Mouse (Mus musculus) 3134 (cell line): Measurements from ENCODE around the gene Uck2.

Experiments used
- DNase-seq: peaks from one replicate; pipeline ENCODE4 v3.0.0-alpha.2; 2011; ENCODE audit warnings: low spot score; ENCODE audit not compliant: insufficient read length; ENCODE audit errors: extremely low read depth

The Uck2 gene

DNA sequence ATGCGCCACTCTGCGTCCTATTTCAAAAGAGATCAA, at the start of gene Uck2:
Gene Uck2, minus strand, starts transcription at position 1 of the 36 bp plus-strand sequence.
- DNase-seq, result no peak

DNA sequence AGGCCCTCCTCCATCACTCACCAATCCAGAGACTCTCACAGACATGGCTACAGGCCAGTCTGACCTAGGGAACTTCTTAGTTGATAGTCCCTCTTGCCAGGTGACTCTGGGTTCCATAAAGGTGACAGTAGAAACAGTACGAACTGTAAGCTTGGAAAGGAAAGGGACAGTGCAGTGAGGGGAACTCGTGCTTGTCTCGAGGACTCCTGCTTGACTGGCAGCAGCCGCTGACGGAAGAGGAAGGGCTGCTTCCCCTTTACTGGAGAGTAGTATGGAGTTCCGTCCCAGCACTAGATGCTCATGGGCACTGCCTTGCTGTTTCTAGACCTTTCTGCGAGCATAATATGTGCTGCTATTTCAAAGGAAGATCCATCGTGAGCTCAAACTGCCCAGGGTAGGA, 46.0 kb upstream of the Uck2 start:
- no peak for DNase-seq

DNA sequence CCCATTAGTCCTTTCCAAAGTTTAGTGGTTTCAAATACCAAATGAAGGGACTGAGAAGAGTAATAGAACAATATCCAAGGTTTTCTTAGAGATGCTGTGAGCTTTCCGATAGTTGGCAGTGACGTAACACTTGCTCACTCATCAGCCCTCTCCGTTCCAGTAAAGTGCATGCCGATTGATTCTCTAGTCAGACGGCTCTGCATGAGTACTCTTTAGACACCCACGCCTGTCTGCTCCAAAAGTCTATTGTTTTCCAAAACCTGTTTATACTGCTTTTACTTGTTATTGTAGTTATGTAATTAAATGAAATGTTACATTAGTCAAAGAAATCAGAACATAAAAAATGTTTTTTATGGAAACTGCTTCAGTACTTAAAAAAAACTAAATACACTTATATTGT, 43.7 kb upstream of the Uck2 start:
- no peak for DNase-seq

DNA sequence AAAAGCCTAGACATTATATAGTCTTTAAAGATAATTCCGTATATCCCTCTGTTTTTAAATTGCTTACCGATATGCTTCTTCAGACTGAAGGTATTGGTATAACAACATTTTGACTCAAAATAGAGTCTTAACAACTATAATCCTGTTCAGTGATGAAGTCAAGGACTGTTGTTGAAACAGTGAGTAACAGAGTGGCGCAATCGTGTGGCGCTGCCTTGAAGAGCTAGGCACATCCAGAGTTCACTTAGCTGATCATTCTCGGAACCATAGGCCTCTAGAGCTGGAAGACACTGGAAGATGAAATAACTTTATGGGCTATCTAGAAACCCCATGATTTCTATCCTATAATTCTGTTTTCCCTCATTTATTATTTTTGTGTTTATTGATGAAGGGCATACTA, 36.6 kb upstream of the Uck2 start:
- DNase-seq, result no peak

DNA sequence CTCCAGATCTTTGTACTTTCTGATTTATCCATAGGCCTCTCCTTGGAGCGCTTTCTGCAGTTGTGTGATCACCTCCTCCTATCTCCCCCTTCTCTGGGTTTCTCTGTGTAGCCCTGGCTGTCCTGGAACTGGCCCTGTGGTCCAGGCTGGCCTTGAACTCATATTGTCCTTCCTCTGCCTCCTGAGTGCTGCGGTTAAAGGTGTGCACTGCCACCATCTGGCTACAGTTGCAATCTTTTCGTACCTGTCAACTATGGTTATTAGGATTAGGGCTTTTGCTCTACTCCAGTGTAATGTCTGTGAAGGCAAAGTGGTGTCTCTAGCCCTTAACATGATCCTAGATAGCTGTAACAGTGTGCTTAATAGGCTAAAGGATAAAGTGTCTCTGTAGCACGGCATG, 28.1 kb upstream of the Uck2 start:
- no peak for DNase-seq

DNA sequence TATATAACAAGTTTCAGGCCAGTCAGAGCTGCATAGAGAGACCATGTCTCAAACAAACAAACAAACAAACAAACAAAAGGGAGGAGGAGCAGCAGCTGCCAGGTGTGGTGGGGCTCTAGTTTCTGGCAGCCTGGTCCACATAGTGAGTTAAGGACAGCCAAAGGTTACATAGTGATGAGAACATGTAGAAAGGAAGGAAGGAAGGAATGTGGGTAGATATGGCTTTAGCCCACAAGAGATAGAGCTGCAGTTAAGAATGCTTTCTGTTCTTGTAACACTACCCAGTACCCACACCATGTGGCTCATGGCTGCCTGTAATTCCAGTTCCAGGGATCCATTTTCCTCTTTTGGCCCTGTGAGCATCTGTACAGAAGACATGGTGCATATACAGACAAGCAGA, 27.2 kb upstream of the Uck2 start:
- no peak for DNase-seq

DNA sequence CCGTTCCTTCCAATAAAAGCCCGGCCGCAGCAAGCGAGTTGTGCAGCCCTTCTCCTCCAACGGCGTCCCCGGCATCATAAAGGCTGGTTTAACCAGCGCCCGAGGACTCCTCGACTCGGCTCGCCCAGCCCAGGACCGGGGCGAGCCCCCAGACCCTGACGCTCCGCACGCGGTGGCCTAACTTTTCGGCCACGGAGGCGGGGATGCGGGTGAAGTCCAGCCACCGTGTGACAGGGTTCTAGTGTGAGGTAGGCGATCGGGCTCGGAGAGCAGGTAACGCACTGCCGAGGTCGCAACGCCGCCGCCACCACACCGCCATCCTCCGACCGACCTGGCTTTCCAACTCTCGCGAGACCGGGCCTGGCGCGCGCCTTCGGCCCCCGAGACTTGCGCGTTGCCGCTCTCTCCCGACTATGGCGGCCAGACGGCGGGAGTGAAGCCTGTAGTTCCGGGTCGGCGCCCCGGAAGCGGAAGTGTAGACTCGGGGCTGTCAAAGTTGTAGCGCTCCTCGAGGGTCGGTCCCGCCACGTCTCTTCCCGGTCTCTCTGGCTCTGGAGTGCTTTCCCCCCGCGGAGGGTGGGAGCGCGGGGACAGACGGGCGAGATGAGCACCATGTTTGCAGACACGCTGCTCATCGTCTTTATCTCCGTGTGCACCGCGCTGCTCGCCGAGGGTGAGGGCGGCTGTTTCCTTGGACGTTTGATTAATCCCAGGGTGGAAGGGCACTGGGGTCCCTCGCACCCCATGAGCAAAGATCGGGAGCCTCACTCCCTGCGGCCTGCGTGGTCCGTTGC, 23.3 kb upstream of the Uck2 start, which contains the start of gene Tmco1:
Gene Tmco1, plus strand, starts transcription at position 118 of the 794 bp plus-strand sequence.
- peak; percentile 95 for DNase-seq

DNA sequence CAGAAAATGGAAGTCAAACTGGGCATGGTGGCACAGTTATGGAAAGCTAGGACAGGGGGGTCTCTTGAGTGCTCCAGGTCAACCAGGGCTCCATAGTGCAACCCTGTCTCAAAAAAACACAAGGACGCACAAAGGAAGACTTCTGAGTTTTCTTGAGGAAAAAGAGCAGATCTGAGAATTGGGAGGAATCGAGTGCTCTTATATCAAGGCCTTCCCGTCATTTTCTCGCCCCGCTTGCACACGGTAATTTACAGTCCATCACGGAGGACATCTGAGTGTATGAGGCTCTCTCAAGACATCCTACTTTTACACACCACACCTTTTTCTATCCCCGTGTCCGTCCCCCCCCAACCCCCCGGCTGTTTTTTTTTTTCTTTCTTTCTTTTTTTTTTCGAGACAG, 22.6 kb upstream of the Uck2 start:
- DNase-seq, result no peak

DNA sequence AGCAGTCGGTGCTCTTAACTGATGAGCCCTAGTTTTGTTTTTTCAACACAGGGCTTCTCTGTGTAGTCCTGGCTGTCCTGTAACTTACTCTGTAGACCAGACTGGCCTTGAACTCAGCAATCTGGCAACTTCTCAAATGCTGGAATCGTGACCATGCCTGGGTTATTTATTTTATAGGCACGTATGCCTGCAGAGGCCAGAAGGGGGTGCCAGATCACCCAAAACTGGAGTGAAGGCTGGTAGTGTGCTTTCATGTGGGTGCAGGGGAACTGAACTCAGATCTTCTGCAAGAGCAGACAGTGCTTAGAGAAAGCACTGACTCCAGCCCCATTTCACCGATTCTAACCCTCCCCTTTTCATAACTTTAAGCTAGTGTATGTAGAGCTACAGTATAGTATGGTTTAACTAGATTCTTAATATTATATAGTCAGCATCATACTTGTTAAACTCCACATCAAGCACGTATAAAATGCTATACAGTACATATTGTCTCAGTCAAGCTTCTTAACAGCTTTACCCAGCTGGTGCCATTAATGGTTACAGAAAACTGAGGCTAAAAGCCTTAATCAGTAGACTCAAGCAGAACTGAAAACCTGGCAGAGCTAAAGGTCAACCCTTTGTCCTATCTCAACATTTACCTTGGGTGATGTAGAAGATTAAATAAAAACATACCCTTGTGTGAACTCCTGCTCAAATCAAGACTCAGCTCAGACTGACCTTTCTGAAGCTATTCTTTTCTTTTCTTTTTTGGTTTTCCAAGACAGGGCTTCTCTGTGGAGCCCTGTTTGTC, 21.5 kb upstream of the Uck2 start:
- DNase-seq, result peak; percentile 54

DNA sequence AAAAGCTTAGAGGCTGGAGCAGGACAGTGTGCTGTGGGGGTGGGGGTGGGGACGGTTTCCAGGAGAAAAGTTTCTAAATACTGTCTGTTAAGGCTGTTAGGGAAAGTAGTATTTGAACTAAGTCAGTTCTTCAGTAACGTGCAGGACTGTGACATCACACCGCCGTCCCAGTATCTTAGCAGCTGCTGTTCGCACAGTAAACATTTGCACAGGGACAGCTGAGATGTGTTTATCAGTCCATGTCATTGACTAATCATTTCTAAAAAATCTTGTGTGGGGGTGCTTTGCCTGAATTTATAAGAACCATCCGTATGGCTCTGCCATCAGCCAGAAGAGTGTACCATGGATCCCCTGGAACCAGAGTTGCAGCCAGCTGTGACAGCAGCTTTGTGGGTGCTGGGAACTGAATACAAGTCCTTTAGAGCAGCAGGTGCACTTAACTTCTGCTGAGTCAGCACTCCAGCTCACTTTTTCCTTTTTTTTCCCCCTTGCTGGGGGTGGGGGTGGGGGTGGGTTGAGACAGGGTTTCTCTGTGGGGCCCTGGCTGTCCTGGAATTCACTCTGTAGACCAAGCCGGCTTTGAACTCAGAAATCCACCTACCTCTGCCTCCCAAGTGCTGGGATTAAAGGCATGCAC, 20.5 kb upstream of the Uck2 start:
- no peak for DNase-seq

DNA sequence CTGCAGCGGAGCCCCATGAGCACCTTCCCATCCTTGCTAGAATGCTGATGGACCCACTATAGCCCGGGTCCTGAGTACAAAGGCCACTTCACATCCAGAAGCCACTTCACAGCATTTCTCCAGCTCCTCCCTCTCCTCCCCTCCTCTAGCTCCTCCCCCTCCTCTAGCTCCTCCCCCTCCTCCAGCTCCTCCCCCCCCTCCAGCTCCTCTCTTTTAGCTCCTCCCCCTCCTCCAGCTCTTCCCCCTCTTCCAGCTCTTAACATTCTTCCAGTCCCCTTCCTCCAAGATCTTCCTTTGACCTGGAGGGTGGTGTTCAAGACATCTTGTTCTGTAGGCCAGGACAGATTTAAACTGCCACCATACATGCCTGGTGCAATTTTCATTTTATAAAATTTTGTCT, 15.0 kb upstream of the Uck2 start:
- DNase-seq, result no peak

DNA sequence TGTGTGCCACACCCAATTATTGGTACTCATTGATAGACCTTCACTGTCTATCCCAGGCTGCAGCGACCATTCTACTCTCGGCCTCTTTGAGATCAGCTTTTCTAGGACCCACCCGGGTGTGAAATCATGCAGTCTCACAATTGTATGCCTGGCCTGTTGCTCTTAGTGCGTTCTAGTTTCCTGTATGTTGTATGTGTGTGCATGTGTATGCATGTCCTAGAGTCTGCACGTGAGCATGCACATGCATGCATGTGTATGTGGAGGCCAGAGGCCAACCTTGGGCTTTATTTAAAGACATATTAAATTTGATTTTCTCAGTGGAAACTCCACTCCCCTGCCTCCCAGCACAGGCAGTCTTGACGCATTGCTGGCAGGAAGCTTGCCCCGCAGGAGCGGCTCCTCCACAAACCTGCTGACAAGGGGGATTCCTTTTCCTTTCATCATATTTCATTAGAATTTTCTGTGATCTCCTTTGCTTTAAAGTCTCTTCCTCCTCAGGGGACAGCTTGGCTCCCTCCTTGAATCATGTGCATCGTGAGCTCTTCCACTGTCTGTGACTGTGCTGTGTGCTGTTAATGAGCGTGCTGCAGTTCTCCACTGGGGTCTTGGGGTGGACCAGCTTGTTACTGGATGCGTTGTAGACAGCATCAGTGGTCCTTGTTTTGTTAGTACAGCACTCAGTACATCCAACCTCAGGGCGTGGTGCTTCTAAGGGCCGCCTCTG, 10.7 kb upstream of the Uck2 start:
- DNase-seq, result no peak

DNA sequence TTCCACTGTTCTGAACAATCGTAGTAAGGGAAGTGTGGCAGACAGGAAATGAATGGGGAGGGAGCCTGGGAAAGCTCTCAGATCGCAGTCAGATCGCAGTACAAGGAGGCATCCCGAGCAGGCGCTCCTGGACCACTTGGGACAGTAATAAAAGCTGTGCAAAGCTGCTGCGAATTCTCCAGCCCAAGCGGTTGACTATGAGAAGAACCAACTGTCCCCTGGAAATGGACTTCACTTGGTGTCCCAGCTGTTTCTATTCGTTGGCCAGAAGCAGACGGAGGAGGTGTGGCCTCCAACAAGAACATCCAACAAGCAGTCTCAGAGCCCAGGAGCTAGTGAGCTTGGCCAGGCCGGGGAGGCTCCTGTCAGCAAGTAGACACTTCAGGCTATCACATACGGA, 7.3 kb upstream of the Uck2 start:
- DNase-seq, result no peak

DNA sequence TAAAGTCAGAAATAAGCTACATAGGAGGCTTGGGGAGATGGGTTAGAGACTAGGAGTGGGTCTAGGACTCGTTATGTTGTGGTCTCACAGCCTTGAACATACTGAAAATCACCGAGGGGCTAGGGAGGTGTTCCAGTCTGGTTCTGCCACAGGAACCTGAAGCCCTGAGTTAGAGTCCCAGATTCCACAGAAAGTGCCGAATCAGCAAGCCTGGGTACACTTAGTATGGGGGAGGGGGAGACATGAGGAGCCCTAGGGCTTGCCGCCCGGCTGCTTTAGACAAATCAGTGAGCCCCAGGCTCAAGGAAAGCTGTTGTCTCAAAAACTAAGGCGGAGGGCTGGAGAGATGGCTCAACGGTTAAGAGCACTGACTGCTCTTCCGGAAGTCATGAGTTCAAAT, 6.5 kb upstream of the Uck2 start:
- DNase-seq, result no peak

DNA sequence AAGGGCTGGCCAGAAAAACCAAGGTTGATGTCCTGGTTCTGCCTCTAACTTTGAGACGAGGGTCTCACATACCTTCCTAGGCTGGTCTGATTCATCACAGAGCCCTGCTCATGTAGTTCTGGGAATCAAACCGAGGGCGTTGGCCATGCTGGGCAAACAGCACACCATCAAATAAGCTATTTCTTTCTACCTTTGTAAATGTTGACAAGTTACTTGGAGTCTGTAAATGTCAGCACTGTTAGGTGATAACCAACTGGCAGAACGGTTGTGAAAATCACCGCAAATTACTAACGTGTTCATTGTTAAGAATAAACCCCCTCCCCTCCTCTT, 5.1 kb upstream of the Uck2 start:
- DNase-seq, result no peak

DNA sequence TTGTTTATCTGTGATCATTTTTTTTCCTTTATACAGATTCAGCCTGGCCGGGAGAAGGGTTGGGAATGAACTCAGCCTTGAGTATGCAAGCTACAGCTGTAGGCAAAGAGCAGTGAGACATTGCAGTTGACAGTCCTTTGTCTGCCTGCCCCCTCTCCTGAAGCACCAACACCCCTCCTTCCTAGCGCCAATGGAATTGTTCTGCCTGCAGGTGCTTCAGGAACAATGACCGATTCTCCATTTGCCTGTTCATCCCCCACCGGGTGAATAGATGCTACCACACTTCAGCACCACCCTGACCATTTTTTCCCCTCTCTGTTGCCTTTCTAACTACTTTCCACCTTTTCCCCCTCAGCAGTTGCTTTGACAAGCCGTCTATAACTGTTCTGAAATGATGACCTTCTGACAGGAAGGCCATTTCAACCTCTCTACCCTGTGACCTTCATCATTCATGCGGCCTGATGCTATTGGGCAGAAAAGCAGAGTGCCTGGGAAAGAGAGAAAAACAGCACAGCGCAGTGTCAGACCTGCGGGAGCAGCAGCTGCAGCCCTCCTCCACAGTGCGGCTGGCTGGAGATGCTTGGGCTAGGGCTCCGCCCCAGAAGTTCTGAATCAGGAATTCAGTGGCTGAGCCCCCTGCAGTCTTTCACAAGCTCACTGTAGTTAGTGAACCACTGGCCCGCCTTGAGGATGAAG, 4.6 kb upstream of the Uck2 start:
- DNase-seq, result no peak

DNA sequence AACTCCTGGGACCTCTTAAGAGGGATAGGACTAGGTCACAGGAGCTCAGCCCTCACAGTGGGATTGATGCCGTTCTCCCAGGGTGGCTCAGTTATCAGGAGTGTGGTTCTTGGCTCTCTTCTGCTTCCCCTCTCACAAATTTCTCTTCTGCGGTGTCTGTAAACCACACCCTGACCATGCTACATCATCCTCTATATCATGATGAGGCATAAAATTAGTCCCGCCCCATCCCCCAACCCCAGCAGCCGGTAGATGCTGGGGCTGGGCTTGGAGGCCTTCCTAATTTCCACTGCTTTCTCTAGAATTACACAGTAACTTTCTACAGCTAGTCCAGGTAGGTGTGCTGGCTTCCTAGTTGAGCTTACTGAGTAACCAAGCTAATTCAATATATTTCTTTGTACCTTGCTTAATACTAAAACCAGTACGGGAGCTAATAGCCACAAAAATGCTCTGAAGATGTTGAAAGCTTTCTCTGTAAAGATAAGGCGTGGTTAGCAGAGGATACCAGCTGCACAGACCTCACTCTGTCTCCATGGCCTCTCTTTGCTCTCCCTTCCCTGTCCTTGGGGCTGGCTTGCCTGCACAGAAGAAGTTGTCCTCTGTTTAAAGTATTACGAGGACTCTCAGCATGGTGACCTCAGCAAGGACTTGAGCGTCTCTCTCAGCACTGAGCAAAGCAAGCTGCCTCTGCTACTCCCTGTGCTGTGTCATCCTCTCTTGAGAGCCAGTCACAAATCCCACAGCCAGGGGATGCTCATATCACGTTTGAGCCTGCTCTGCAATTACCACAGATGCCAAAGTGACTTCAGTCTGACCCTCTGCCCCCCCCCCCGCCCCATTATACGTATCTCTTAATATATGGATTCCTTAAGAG, 3.8 kb upstream of the Uck2 start:
- peak; percentile 53 for DNase-seq

DNA sequence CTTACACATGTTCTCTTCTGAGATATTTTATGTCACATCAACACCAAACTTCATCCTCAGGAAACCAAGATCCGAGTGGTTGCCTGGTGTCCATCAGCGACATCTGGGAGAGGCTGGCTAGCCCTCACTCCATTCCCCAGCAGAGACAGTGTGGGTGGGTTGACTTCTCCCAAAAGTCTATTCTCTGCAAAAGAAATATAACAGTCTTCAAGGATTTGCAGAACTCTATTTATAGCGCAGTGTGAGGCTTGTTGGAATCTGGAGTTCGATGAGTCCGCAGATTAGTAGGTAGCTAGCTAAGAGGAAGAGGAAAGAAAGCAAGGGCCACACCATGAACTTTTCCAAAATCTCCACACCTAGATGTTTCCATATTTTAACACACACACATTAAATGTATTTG, 2.0 kb upstream of the Uck2 start:
- DNase-seq, result no peak

DNA sequence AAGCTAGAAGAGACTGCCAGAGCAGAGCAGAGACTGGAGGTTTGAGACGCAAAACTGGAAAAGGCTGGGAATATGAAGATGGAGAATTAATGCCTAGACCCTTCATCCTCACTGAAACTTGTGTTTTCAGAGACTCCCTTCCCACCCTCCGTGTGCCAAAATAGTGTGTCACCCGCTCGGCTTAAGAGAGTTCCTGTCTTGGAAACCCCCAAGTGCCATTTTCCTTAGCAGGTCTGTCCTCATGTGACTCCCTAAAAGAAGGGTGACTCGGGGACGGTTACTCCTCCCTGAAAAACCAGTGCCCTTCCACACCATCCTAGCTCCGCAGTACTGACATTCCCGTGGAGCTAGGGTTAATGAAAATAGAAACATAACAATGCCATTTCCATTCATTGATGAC, 236 bp upstream of the Uck2 start:
- DNase-seq, result no peak

DNA sequence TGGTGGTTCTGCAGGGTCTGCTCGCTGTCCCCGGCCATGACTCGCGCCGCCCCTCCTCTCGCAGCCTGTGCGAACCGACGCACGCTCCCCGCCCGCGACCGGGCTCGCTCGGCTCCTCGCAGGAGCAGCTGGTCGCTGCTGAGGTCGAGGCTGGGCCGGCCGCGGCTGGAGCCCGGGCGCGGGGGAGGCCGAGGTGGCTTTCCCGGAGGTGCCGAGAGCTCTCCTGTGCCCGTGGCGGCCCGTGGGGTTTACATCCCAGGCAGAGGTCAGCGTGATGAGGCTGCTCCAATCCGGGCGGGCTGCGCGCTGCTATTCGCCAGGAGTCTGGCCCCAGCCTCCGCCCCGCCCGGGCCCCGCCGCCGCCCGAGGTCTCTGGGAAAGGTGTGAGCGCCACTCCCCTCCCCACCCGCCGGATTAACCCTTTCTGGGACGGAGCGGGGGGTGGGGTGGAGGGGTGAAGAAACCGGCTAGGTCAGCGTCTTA, 242 bp downstream of the Uck2 start:
- peak; percentile 90 for DNase-seq
